Mouse (Mus musculus) G1E (cell line): Measurements from ENCODE around the gene Chp1.

Experiments
- CTCF ChIP-seq: IDR thresholded peaks from 2 replicates; pipeline ENCODE4 v1.5.1; 2012; ENCODE audit warnings: low read depth, low read length, inconsistent platforms, mixed read lengths
- GATA1 ChIP-seq: IDR thresholded peaks from 2 replicates; pipeline ENCODE4 v1.6.1; 2012; ENCODE audit warnings: borderline replicate concordance, low read length, inconsistent platforms, mixed read lengths
- POLR2AphosphoS5 ChIP-seq: IDR thresholded peaks from 2 replicates; pipeline ENCODE4 v1.6.1; 2012; ENCODE audit warnings: low read depth, low read length, inconsistent platforms; ENCODE audit not compliant: insufficient replicate concordance
- TAL1 ChIP-seq: conservative IDR thresholded peaks from 2 replicates; pipeline ENCODE4 v1.6.1; 2012; ENCODE audit warnings: low read depth, low read length, inconsistent platforms, mixed read lengths

DNA sequence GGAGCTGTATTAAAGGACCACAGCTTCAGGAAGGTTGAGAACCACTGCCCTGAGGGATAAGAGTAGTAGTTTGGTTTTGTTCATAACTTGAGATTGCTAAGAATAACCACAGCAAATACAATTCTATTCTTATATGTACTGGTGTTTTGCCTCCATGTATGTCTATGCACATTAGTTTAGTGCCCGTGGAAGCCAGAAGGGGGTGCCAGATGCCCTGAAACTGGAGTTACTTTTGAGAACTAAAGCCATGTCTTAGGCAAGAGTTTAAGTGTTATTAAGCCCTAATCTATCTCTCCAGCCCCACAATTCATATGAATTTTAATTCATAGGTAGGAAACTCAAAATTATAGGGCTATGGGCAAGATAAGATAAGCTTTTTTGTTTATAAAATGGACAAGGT is 5.4 kb upstream of the Chp1 start:
- TF ChIP-seq CTCF (0 out of 2 replicates have a peak, but pooled peaks have one; percentile 15), TAL1 (no peak), POLR2AphosphoS5 (no peak), GATA1 (no peak)
